Mouse (Mus musculus) layer of hippocampus, adult 2 months (tissue): Measurements from ENCODE around the gene Tubb1. TPM values are rescaled to one million over a fixed set of nuclear protein-coding genes. Genes with fewer than 3 reads are reported as not detected.

Source experiments
- DNase-seq, 2 experiments: peaks; one replicate each; pipeline ENCODE4 v3.0.0; 2022; ENCODE audit warnings: low spot score in 2 of 2
- H3K27ac ChIP-seq: fragments of 200-600 bp; 2 replicates; pipeline ENCODE4 v1.8.1; 2022
- H3K4me3 ChIP-seq: fragments of 200-600 bp; 2 replicates; pipeline ENCODE4 v1.8.1; 2022; ENCODE audit warnings: mild to moderate bottlenecking
- CTCF ChIP-seq: fragments of 200-600 bp; conservative IDR thresholded peaks from 2 replicates; pipeline ENCODE4 v1.8.1; 2022; ENCODE audit warnings: antibody characterized with exemption, mild to moderate bottlenecking, moderate library complexity
- total RNA-seq, 2 experiments: library from RNA; stranded (reverse); gene quantifications; 2 replicates each; pipeline ENCODE4 v1.2.3; 2021

The Tubb1 gene
- total RNA-seq, 2 experiments from 2014 or later, result not detected

- Histone ChIP-seq H3K4me3 (no peak overlapping the region), H3K27ac (no peak overlapping the region)
- TF ChIP-seq CTCF, result no peak
- no peak for DNase-seq
Observed at GRCm38 (mm10) chr2:174436916-174437696, 13.4 kb upstream of the Tubb1 start.

GRCm38 (mm10) chr2:174437697-174437982 lies 12.9 kb upstream of the Tubb1 start:
- TF ChIP-seq CTCF, result no peak
- Histone ChIP-seq H3K4me3 (no peak overlapping the region; the same call in 1 of the 2 replicates), H3K27ac (peak overlapping the region; percentile 57)
- peak in 1 of 2 experiments; percentile 12 for DNase-seq

- peak overlapping the region; percentile 63 for H3K4me3 ChIP-seq
- TF ChIP-seq CTCF, result no peak
- no peak for DNase-seq
- H3K27ac ChIP-seq, result peak overlapping the region; percentile 72
Observed at GRCm38 (mm10) chr2:174438181-174438580, 12.3 kb upstream of the Tubb1 start.

GRCm38 (mm10) chr2:174438737-174439449 lies 11.6 kb upstream of the Tubb1 start, which contains the start of gene Ctsz:
Gene Ctsz (minus strand): TSS chr2:174439039.
- no peak for TF ChIP-seq CTCF
- H3K27ac ChIP-seq, result peak within 1 kb of the TSS; percentile 72
- peak within 1 kb of the TSS; percentile 63 for H3K4me3 ChIP-seq
- peak in 1 of 2 experiments; percentile 31 for DNase-seq

- Histone ChIP-seq H3K4me3 (no peak overlapping the region; the same call in 1 of the 2 replicates), H3K27ac (peak overlapping the region; percentile 72; the same call in 1 of the 2 replicates)
- TF ChIP-seq CTCF, result no peak
- DNase-seq, result no peak
Observed at GRCm38 (mm10) chr2:174439450-174439838, 11.1 kb upstream of the Tubb1 start.

- DNase-seq, result no peak
- TF ChIP-seq CTCF, result no peak
- Histone ChIP-seq H3K4me3 (no peak overlapping the region), H3K27ac (no peak overlapping the region)
Observed at GRCm38 (mm10) chr2:174439961-174440360, 10.5 kb upstream of the Tubb1 start.

GRCm38 (mm10) chr2:174441898-174442297 lies 8.6 kb upstream of the Tubb1 start:
- DNase-seq, result no peak
- no peak overlapping the region for H3K4me3 ChIP-seq
- H3K27ac ChIP-seq, result no peak overlapping the region
- TF ChIP-seq CTCF, result no peak

GRCm38 (mm10) chr2:174442460-174442859 lies 8.0 kb upstream of the Tubb1 start:
- TF ChIP-seq CTCF, result no peak
- H3K4me3 ChIP-seq, result no peak overlapping the region
- no peak for DNase-seq
- no peak overlapping the region for H3K27ac ChIP-seq

GRCm38 (mm10) chr2:174443046-174443445 lies 7.4 kb upstream of the Tubb1 start:
- DNase-seq, result no peak
- H3K4me3 ChIP-seq, result no peak overlapping the region
- no peak overlapping the region for H3K27ac ChIP-seq
- TF ChIP-seq CTCF, result no peak

- no peak for TF ChIP-seq CTCF
- DNase-seq, result no peak
- no peak overlapping the region for H3K27ac ChIP-seq
- H3K4me3 ChIP-seq, result no peak overlapping the region
Observed at GRCm38 (mm10) chr2:174444359-174444758, 6.1 kb upstream of the Tubb1 start.

- no peak for TF ChIP-seq CTCF
- Histone ChIP-seq H3K4me3 (no peak overlapping the region), H3K27ac (no peak overlapping the region)
- DNase-seq, result no peak
Observed at GRCm38 (mm10) chr2:174445018-174445417, 5.5 kb upstream of the Tubb1 start.

- no peak overlapping the region for H3K4me3 ChIP-seq
- DNase-seq, result no peak
- no peak for TF ChIP-seq CTCF
- no peak overlapping the region for H3K27ac ChIP-seq
Observed at GRCm38 (mm10) chr2:174446492-174446891, 4.0 kb upstream of the Tubb1 start.

GRCm38 (mm10) chr2:174446905-174447304 lies 3.6 kb upstream of the Tubb1 start:
- DNase-seq, result no peak
- Histone ChIP-seq H3K4me3 (no peak overlapping the region), H3K27ac (no peak overlapping the region)
- no peak for TF ChIP-seq CTCF

- TF ChIP-seq CTCF, result no peak
- Histone ChIP-seq H3K4me3 (no peak overlapping the region), H3K27ac (no peak overlapping the region)
- DNase-seq, result no peak
Observed at GRCm38 (mm10) chr2:174448405-174448804, 2.1 kb upstream of the Tubb1 start.
